Mouse (Mus musculus): ENCODE measurements around the gene Nr6a1. TPM values are rescaled to one million over a fixed set of nuclear protein-coding genes. Genes with fewer than 3 reads are reported as not detected.

Gene Nr6a1
- polyA plus RNA-seq, 1 experiment: 4.3 TPM

GRCm38 (mm10) chr2:38678947-38679346, 248.5 kb downstream of the Nr6a1 start:
- Histone ChIP-seq H3K4me1 (ENCODE audit: control insufficient read depth, insufficient read depth, low read length) (no peaks in the 10 kb centered on the region), H3K4me3 (replicated peaks; ENCODE audit: control insufficient read depth, low read depth, low read length) (no peak overlapping the region), H3K27ac (ENCODE audit: control insufficient read depth, insufficient read depth, low read depth, low read length, poor library complexity) (no peak overlapping the region)
- no peak for TF ChIP-seq CTCF (IDR thresholded peaks at IDR 0.05; ENCODE audit: control insufficient read depth, insufficient read depth, low read length)
- no peak for TF ChIP-seq POLR2A (IDR thresholded peaks at IDR 0.05; ENCODE audit: borderline replicate concordance, control insufficient read depth, low read depth, low read length)

- H3K27ac ChIP-seq (ENCODE audit: control insufficient read depth, insufficient read depth, low read depth, low read length, poor library complexity): no peak overlapping the region
- H3K4me3 ChIP-seq (replicated peaks; ENCODE audit: control insufficient read depth, low read depth, low read length): no peak overlapping the region
- TF ChIP-seq CTCF (IDR thresholded peaks at IDR 0.05; ENCODE audit: control insufficient read depth, insufficient read depth, low read length) (no peak), POLR2A (IDR thresholded peaks at IDR 0.05; ENCODE audit: borderline replicate concordance, control insufficient read depth, low read depth, low read length) (no peak)
- 65% methylated on average over 9 of the region's 9 CpGs for WGBS
- H3K4me1 ChIP-seq (ENCODE audit: control insufficient read depth, insufficient read depth, low read length): no peaks in the 10 kb centered on the region
Observed at GRCm38 (mm10) chr2:38675366-38675969, 252.0 kb downstream of the Nr6a1 start.

Other genes with a start within 250 kb of the Nr6a1 start
- gene Nr5a1, start 213.1 kb downstream of the Nr6a1 start, polyA plus RNA-seq (2011; ENCODE audit: insufficient read depth, insufficient read length, low replicate concordance, missing spikeins): not detected in 2 replicates
- gene Olfml2a, start 4.3 kb upstream of the Nr6a1 start, polyA plus RNA-seq (2011; ENCODE audit: insufficient read depth, insufficient read length, low replicate concordance, missing spikeins): 0.92 and 1.9 TPM in 2 replicates
- 1.4 and 2.0 TPM in 2 replicates for gene Wdr38, start 69.8 kb upstream of the Nr6a1 start, polyA plus RNA-seq (2011; ENCODE audit: insufficient read depth, insufficient read length, low replicate concordance, missing spikeins)
- gene Arpc5l, start 77.7 kb upstream of the Nr6a1 start, polyA plus RNA-seq (2011; ENCODE audit: insufficient read depth, insufficient read length, low replicate concordance, missing spikeins): 42.4 and 71.5 TPM in 2 replicates
- 129 and 218 TPM in 2 replicates for gene Rpl35, start 77.9 kb upstream of the Nr6a1 start, polyA plus RNA-seq (2011; ENCODE audit: insufficient read depth, insufficient read length, low replicate concordance, missing spikeins)
- 16.5 and 23.6 TPM in 2 replicates for gene Golga1, start 137.9 kb upstream of the Nr6a1 start, polyA plus RNA-seq (2011; ENCODE audit: insufficient read depth, insufficient read length, low replicate concordance, missing spikeins)